In genomic region chr14:7891401-7891800, GRCm38 (mm10) we compare ENCODE assay signal across 17 mouse cellular contexts.
A peak's percentile ranks its signal among the peaks of the same experiment; 100 is the strongest.
DNase-seq lines count a peak whose midpoint lies in the region; TF ChIP-seq lines count a peak whose summit lies in the region.
"Had no signal": no experiment of that assay in that cellular context is flagged by ENCODE, and none has a peak within 500 bp of the region (broad histone marks: within the 10 kb centered on the region; RNA-seq: fewer than 3 reads in every experiment).

No protein-coding gene starts in this region.

- no peaks in the 10 kb centered on the region for H3K9me3 ChIP-seq in MEL (replicated peaks; ENCODE audit: insufficient read depth, low read length)
- H3K9me3 ChIP-seq: G1E had no signal

- H3K4me1 ChIP-seq in MEL (ENCODE audit: control insufficient read depth in 1 of 2, insufficient read depth in 2 of 2, low read length in 2 of 2), result peaks cover 35 to 38% of the 10 kb centered on the region in 2 experiments

- peak overlapping the region; percentile 50; the same call in 1 of the 2 replicates for H3K27ac ChIP-seq in MEL (ENCODE audit: control insufficient read depth, low read depth, low read length)

- H3K79me2 ChIP-seq in MEL (ENCODE audit: control insufficient read depth, insufficient read depth, low read length, poor library complexity), result no peaks in the 10 kb centered on the region

- peaks cover 0 to 42% of the 10 kb centered on the region in 2 experiments; a peak in 2 of 4 replicates for H3K36me3 ChIP-seq in MEL (ENCODE audit: control insufficient read depth in 1 of 2, insufficient read depth in 2 of 2, low read length in 2 of 2)
- H3K36me3 ChIP-seq: G1E had no signal

- peak; percentile 32 for DNase-seq in MEL (ENCODE audit: low read depth, low spot score)
- no peak for DNase-seq in heart, adult 18-20 months
- DNase-seq: adrenal gland, adult 2 months; adrenal gland, adult 8-10 months; adrenal gland, postnatal 10 days; adrenal gland, postnatal 14 days; adrenal gland, postnatal 25 days; adrenal gland, postnatal 36 days; B cell, adult 2 months; cerebellum, adult 11 months; cerebellum, adult 11-12 months; cerebellum, adult 18-20 months; cerebellum, adult 2 months; cerebellum, adult 8-10 months had no signal

- H3K9ac ChIP-seq in MEL (ENCODE audit: control insufficient read depth, low read depth, low read length, poor library complexity, severe bottlenecking), result no peak overlapping the region

- TF ChIP-seq CTCF in MEL (IDR thresholded peaks at IDR 0.05 in 2 of 3, conservative IDR thresholded peaks at IDR 0.05 in 1 of 3; ENCODE audit: control insufficient read depth in 1 of 3, insufficient read depth in 1 of 3, low read depth in 2 of 3, low read length in 3 of 3, poor library complexity in 1 of 3, severe bottlenecking in 1 of 3), result no peak

- TF ChIP-seq RAD21 in MEL (IDR thresholded peaks at IDR 0.05; ENCODE audit: low read depth, low read length), result no peak

- H3K27me3 ChIP-seq in MEL (ENCODE audit: control insufficient read depth in 1 of 2, insufficient read depth in 2 of 2, low read length in 2 of 2), result no peaks in the 10 kb centered on the region
- H3K27me3 ChIP-seq: CH12.LX, Patski had no signal

- no peak for TF ChIP-seq POLR2A in MEL (IDR thresholded peaks at IDR 0.05; ENCODE audit: control insufficient read depth in 1 of 2, insufficient read depth in 1 of 2, low read depth in 1 of 2, low read length in 2 of 2, poor library complexity in 1 of 2)

- no peak overlapping the region for H3K4me3 ChIP-seq in MEL (ENCODE audit: control insufficient read depth in 1 of 2, insufficient read depth in 1 of 2, low read depth in 2 of 2, low read length in 2 of 2)

- peak; percentile 73 to 84 for TF ChIP-seq EP300 in MEL (IDR thresholded peaks at IDR 0.05; ENCODE audit: low read depth in 1 of 2, low read length in 2 of 2)

TF ChIP-seq in MEL, 35 proteins besides CTCF, POLR2A, EP300 and RAD21:
- TF ChIP-seq JUND (IDR thresholded peaks at IDR 0.05; ENCODE audit: low read depth, low read length) (no peak), TBP (IDR thresholded peaks at IDR 0.05; ENCODE audit: low read depth, low read length) (no peak), RCOR1 (IDR thresholded peaks at IDR 0.05; ENCODE audit: low read depth, low read length) (0 out of 2 replicates have a peak, but pooled peaks have one; percentile 7), ZC3H11A (IDR thresholded peaks at IDR 0.05; ENCODE audit: low read depth, low read length) (no peak), ETS1 (IDR thresholded peaks at IDR 0.05; ENCODE audit: low read depth, low read length) (peak; percentile 72), USF1 (IDR thresholded peaks at IDR 0.05; ENCODE audit: low read depth, low read length) (no peak), ZKSCAN1 (IDR thresholded peaks at IDR 0.05; ENCODE audit: low read depth, low read length) (no peak), GABPA (IDR thresholded peaks at IDR 0.05; ENCODE audit: low read depth, low read length) (no peak), NRF1 (IDR thresholded peaks at IDR 0.05; ENCODE audit: insufficient read depth, low read depth, low read length, poor library complexity, severe bottlenecking) (no peak), BHLHE40 (IDR thresholded peaks at IDR 0.05; ENCODE audit: borderline replicate concordance, low read depth, low read length) (no peak), USF2 (IDR thresholded peaks at IDR 0.05; ENCODE audit: borderline replicate concordance in 1 of 2, insufficient read depth in 1 of 2, low read depth in 1 of 2, low read length in 2 of 2) (no peak), GATA1 (IDR thresholded peaks at IDR 0.05; ENCODE audit: low read depth, low read length) (peak; percentile 70), TCF12 (IDR thresholded peaks at IDR 0.05; ENCODE audit: low read depth, low read length) (peak; percentile 77), TAL1 (IDR thresholded peaks at IDR 0.05; ENCODE audit: low read length) (peak; percentile 43)
TF ChIP-seq in MEL: peak in this region for 5.
